Mouse (Mus musculus) ES-E14 (cell line): ENCODE measurements at regions not wholly inside any gene's neighbourhood (a gene's known extent, or its start where the extent isn't known, plus 50 kb on each side); places are given as distances from the start of the nearest gene placed in this dataset.

ENCODE experiments used
- DNase-seq: peaks from one replicate; pipeline ENCODE4 v3.0.0-alpha.2; 2013; ENCODE audit warnings: low read depth, low spot score
- H3K27ac ChIP-seq: 2 replicates; pipeline ENCODE4 v1.5.1; 2012; ENCODE audit warnings: low read depth, mild to moderate bottlenecking, low read length, moderate library complexity, mixed read lengths; ENCODE audit not compliant: poor library complexity, insufficient read depth, severe bottlenecking
- H3K36me3 ChIP-seq: 2 replicates; pipeline ENCODE4 v1.6.1; 2012; ENCODE audit warnings: mild to moderate bottlenecking, low read length, moderate library complexity, mixed read lengths; ENCODE audit not compliant: control insufficient read depth, poor library complexity, insufficient read depth, severe bottlenecking
- H3K4me1 ChIP-seq, 2 experiments: fragments of 150-350 bp in 1 of 2; sonication (generic) in 1 of 2; 2 replicates each; pipeline ENCODE4 v1.6.1; 2012; ENCODE audit warnings: low read length in 2 of 2, mild to moderate bottlenecking in 1 of 2, mixed read lengths in 1 of 2; ENCODE audit not compliant: control insufficient read depth in 2 of 2, insufficient read depth in 2 of 2, poor library complexity in 1 of 2
- H3K4me3 ChIP-seq, 2 experiments: fragments of 150-350 bp in 1 of 2; sonication (generic) in 1 of 2; 2 replicates each; pipeline ENCODE4 v1.5.1; 2012; ENCODE audit warnings: low read length in 2 of 2, low read depth in 1 of 2, mild to moderate bottlenecking in 1 of 2, mixed read lengths in 1 of 2; ENCODE audit not compliant: insufficient read depth in 1 of 2, poor library complexity in 1 of 2, severe bottlenecking in 1 of 2
- H3K9ac ChIP-seq: 2 replicates; pipeline ENCODE4 v1.6.1; 2012; ENCODE audit warnings: low read depth, mild to moderate bottlenecking, low read length, mixed read lengths; ENCODE audit not compliant: poor library complexity, insufficient read depth, severe bottlenecking
- H3K9me3 ChIP-seq: fragments of 150-350 bp; sonication (generic); 2 replicates; pipeline ENCODE4 v1.6.1; 2012; ENCODE audit warnings: low read depth, mild to moderate bottlenecking, low read length; ENCODE audit not compliant: control insufficient read depth, insufficient read depth
- CHD2 ChIP-seq: IDR thresholded peaks from 2 replicates; pipeline ENCODE4 v1.6.1; 2014; ENCODE audit warnings: mild to moderate bottlenecking, low read depth, low read length, inconsistent platforms
- HCFC1 ChIP-seq: IDR thresholded peaks from 2 replicates; pipeline ENCODE4 v1.6.1; 2012; ENCODE audit warnings: low read length, inconsistent platforms, borderline replicate concordance; ENCODE audit not compliant: insufficient read depth
- MAFK ChIP-seq: IDR thresholded peaks from 2 replicates; pipeline ENCODE4 v1.6.1; 2014; ENCODE audit warnings: mild to moderate bottlenecking, low read depth, low read length, inconsistent platforms; ENCODE audit not compliant: insufficient read depth
- ZC3H11A ChIP-seq: IDR thresholded peaks from 2 replicates; pipeline ENCODE4 v1.6.1; 2012; ENCODE audit warnings: low read depth, mild to moderate bottlenecking, inconsistent platforms, low read length, borderline replicate concordance
- ZNF384 ChIP-seq: IDR thresholded peaks from 2 replicates; pipeline ENCODE4 v1.6.1; 2012; ENCODE audit warnings: low read depth, low read length, inconsistent platforms
- in situ Hi-C, 2 experiments: fragments of 600-800 bp; cut with MboI; formaldehyde crosslinking; loops; one replicate each; pipeline ENCODE4 v1.15.1; 2025; ENCODE audit warnings: low sequenced_read_pairs in 2 of 2, inconsistent platforms in 1 of 2; ENCODE audit not compliant: unreplicated experiment in 2 of 2

- no peaks in the 10 kb centered on the region for H3K36me3 ChIP-seq
Measured at GRCm38 (mm10) chr1:142838663-142839062, 801.8 kb upstream of the B3galt2 start.

DNA sequence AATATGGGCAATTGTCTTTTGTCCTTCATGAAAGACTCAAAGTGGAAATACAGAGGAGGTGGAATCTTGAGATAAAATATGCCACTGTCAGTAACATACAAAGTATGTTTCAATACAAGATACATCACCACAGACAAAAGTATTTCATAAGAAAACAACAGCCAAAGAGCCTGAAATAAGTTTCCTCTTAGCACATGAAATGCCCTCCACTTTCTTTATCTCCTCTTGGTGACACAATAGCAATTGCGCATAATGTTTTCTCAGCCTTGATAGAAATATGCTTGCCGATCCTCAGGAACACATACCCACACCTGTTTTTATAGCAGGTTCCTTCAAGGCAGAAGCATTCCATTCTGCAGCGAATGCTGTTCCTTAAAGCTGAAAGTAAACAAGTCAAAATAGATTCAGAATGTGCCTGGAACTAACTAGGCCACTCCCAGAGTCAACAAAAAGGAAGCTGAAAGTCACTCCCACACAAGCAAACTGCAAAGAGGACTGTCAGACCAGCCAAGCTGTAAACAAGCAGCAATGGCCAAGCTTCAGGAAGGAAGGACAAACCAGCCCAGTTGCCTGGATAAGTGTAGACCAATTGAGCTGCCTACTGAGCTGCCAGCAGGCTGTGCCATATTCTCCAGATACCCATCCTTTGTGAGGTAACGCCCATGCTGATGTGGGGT lies 773.3 kb upstream of the B3galt2 start:
- Histone ChIP-seq H3K4me1 (no peaks in the 10 kb centered on the region), H3K4me3 (no peak overlapping the region), H3K9me3 (no peaks in the 10 kb centered on the region), H3K36me3 (no peaks in the 10 kb centered on the region), H3K27ac (no peak overlapping the region), H3K9ac (no peak overlapping the region)
- in situ Hi-C loops, result no loop called here
- DNase-seq, result no peak
- TF ChIP-seq HCFC1 (no peak), ZC3H11A (no peak), CHD2 (no peak), MAFK (no peak), ZNF384 (no peak)

More at GRCm38 (mm10) chr1:142838663-142839062, 801.8 kb upstream of the B3galt2 start:
- Histone ChIP-seq H3K9me3 (no peaks in the 10 kb centered on the region), H3K4me3 (no peak overlapping the region), H3K9ac (no peak overlapping the region), H3K27ac (no peak overlapping the region), H3K4me1 (no peaks in the 10 kb centered on the region)
- TF ChIP-seq ZC3H11A, result no peak
- in situ Hi-C loops, result no loop called here
- no peak for DNase-seq

DNA sequence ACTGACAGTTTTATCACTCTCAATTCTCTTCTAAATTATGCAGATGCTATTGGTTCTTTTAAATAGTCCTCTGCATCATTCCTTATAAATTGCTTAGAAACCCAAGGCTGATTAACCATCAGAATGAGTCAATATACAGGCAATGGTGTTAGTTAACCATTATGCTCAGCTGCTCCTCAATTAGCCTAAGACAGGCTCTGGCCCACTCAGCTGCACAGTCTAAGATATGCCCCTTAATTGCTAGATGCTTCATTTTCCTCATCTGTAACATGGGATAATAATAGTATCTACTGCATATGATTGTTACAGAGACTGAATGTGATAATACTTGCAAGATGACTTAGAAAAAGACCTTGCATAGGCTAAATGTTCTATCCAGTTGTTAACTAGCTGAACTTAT lies 748.6 kb upstream of the B3galt2 start:
- Histone ChIP-seq H3K9ac (no peak overlapping the region), H3K9me3 (no peaks in the 10 kb centered on the region), H3K4me3 (no peak overlapping the region), H3K4me1 (no peaks in the 10 kb centered on the region), H3K36me3 (no peaks in the 10 kb centered on the region), H3K27ac (no peak overlapping the region)
- DNase-seq, result no peak
- in situ Hi-C loops, result no loop called here
- no peak for TF ChIP-seq HCFC1

DNA sequence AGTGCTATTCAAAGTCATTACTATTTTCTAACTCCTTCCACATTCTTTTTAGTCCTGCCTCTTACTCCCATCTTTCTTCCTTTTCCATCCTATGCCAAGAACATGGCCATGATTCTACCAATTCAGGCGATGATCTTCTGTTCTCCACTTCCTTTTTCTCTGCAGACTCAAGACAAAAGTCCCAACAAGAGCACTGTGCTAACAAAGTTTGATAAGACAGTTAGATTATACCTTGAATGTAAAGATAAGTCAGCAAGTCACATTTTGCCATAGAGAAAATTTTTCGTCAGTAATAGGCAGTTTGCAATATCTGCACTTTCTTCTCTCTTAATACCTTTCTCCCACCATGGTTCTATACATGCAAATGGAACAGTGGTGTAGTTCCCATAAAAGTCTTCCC lies 747.3 kb upstream of the B3galt2 start:
- no peaks in the 10 kb centered on the region for H3K36me3 ChIP-seq
- TF ChIP-seq ZNF384, result no peak
- no peak for TF ChIP-seq HCFC1
- TF ChIP-seq ZC3H11A, result no peak
- TF ChIP-seq MAFK, result no peak
- TF ChIP-seq CHD2, result no peak
- no peak for DNase-seq
- H3K9me3 ChIP-seq, result no peaks in the 10 kb centered on the region
- no peak overlapping the region for H3K27ac ChIP-seq
- H3K4me3 ChIP-seq, result no peak overlapping the region
- no peak overlapping the region for H3K9ac ChIP-seq
- in situ Hi-C loops, result no loop called here
- no peaks in the 10 kb centered on the region for H3K4me1 ChIP-seq

DNA sequence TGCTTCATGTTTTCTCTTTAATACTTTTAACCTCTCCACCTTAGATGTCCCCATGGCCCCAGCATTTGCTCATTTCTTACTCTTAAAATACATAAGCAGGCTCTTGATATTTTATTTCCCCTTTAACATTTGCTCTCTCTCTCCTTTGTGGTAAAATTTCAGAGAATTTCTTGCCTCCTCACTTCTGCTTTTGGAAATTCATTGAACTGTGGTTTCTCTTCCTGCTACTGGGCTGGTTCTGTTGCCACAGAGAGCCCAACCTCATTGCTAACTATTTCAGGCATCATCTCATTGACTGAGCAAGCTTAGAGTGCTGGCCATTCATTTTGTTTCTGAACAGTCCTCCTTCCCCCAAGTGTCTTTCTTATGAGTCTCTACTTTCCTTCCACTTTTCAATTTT lies 746.3 kb upstream of the B3galt2 start:
- H3K9me3 ChIP-seq, result no peaks in the 10 kb centered on the region
- no peaks in the 10 kb centered on the region for H3K36me3 ChIP-seq
- in situ Hi-C loops, result no loop called here
- H3K4me3 ChIP-seq, result no peak overlapping the region
- no peak overlapping the region for H3K27ac ChIP-seq
- no peak for DNase-seq
- H3K4me1 ChIP-seq, result no peaks in the 10 kb centered on the region
- TF ChIP-seq ZC3H11A (no peak), CHD2 (no peak)
- H3K9ac ChIP-seq, result no peak overlapping the region
